Mouse (Mus musculus) liver, postnatal 0 days (tissue): ENCODE measurements at regions not wholly inside any gene's neighbourhood (a gene's known extent, or its start where the extent isn't known, plus 50 kb on each side); places are given as distances from the start of the nearest gene placed in this dataset.

Source experiments
- CTCF ChIP-seq: sonication (generic); IDR thresholded peaks from 2 replicates; pipeline ENCODE4 v1.5.1; 2016; ENCODE audit warnings: antibody characterized with exemption, low read depth
- EP300 ChIP-seq: IDR thresholded peaks from 2 replicates; pipeline ENCODE4 v1.6.1; 2016; ENCODE audit warnings: antibody characterized with exemption, low read depth, mild to moderate bottlenecking

GRCm38 (mm10) chr17:45209387-45209663 lies 224.2 kb downstream of the Cdc5l start:
- TF ChIP-seq CTCF = no peak
- TF ChIP-seq EP300 = no peak
